Mouse (Mus musculus) kidney, adult 11 months (tissue): ENCODE results near the gene Adprm.
A peak's percentile ranks its signal among the peaks of the same experiment; 100 is the strongest.
"Not testable (repeated sequence)": the region's sequence is repeated elsewhere in the genome, so short reads cannot be mapped to it uniquely, and the experiment has no call there.

Source experiments
- DNase-seq: peaks from one replicate; pipeline ENCODE4 v3.0.0; 2022

Adprm gene

DNA sequence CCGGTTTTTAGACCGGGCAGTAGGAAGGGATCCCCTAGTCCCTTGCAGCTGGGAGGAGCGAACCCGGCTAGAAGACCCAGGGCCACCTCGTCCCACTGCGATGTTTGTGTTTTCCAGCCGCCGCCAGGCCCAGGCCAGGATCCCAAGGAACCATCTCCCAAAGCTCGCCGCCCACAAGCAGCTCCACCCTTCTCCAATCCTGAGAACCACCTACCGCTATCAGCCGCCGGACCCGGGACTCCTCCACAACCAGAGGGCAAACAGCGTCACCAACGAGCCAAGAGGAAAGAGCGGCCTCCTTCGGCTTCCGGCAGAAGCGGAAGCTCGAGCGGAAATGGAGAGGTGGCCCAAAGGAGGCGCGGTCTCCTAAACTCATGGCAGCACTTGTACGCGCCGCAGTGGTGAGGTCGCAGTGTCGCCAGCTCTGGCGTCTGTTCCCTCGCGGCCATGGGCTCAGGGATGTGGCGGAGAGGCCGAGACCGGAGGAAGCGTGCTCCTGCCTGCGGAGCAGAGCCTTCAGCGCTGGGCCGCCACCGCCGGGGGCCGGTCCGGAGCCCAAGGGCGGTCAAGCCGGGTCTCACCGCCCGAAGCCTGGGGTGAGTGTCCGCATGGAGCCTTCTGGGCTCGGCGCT lies at the start of gene Adprm, which contains the start of gene Sco1:
Adprm (minus strand) TSS at position 274 of the 632 bp plus-strand sequence.
Sco1 (plus strand) TSS at position 350 of the 632 bp plus-strand sequence.
- DNase-seq: peak; percentile 92

DNA sequence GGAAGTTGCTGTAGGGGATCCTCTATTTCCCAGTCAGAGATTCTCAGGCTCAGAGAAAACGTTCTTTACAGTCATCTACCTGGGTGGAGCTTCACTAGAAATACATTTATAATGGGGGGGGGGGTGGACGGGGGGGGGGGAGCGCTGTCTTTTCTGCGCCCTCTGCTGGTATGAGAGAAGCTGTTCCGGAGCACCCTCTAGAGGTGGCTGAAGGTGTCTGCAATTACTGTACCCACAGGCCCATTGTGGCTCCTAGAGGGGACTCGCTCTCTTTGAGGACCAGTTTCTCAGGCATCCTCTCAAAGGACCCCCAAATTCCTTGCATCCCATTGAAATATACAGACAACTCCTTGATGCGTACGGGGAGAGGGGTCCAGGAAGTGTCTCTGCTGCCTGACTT lies 49.3 kb upstream of the Adprm start:
- no peak for DNase-seq

DNA sequence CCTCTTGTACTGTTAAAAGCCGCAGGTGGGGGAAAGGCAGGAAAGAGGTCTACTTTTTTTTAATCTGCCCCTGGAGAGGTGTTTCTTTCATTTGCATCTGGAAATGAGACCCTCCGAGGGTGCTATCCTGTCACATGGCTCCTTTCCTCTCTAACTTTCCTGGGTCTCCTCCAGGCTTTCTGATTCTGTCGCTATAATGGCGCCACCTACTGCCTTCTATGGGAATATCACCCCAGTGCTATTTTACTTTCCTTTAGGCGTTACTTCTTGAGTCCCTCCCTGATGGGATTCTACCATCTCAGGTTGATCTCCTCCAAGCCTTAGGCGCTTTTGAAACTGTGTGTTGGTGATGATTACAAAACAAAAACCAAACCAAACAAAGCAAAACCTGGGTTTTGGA lies 47.8 kb upstream of the Adprm start:
- no peak for DNase-seq

DNA sequence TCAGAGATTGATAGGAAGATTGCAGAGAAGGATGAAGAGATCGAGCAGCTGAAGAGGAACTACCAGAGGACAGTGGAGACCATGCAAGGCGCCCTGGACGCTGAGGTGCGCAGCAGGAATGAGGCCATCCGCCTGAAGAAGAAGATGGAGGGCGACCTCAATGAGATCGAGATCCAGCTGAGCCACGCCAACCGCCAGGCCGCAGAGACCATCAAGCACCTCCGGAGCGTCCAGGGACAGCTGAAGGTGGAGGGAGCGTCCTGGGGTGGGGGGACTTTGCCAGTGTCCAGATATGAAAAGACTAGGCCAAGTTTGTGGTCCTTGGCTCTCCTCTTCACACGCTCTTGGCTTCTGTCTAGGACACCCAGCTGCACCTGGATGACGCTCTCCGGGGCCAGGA lies 46.8 kb upstream of the Adprm start:
- no peak for DNase-seq

DNA sequence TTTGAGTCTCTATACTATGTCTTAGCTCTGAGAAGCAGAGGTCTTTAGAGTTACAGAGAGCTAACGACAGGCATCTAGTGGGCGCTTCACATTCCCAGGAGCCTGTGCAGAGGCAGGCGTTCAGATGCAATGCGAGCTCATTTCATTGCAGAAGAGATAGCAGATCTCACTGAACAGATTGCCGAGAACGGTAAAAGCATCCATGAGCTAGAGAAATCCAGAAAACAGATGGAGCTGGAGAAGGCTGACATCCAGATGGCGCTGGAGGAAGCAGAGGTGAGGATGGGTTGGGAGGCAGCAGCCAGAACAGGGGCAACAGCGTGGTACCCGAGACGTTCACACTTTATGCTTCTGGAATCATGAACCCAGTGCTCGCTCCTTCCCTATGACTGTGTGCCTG lies 46.0 kb upstream of the Adprm start:
- DNase-seq: no peak

DNA sequence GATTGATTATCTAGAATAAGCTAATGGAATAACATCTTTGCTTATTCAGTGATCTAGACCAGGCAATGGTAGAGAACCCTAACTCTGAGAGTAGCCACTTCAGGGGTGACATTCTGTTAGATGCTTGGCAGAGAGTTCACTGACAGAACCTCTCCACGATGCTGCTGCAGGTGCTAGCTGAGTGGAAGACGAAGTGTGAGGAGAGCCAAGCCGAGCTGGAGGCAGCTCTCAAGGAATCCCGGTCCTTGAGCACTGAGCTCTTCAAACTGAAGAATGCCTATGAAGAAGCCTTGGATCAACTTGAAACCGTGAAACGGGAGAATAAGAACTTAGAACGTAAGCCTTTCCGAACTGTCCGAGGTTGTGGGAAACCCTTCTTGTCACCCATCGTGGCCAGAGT lies 45.3 kb upstream of the Adprm start:
- no peak for DNase-seq

DNA sequence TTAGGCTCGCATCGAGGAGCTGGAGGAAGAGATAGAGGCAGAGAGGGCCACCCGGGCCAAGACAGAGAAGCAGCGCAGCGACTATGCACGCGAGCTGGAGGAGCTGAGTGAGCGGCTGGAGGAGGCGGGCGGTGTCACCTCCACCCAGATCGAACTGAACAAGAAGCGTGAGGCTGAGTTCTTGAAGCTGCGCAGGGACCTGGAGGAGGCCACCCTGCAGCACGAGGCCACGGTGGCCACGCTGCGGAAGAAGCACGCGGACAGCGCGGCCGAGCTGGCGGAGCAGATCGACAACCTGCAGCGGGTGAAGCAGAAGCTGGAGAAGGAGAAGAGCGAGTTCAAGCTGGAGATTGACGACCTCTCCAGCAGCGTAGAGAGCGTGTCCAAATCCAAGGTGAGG lies 42.1 kb upstream of the Adprm start:
- DNase-seq: no peak

DNA sequence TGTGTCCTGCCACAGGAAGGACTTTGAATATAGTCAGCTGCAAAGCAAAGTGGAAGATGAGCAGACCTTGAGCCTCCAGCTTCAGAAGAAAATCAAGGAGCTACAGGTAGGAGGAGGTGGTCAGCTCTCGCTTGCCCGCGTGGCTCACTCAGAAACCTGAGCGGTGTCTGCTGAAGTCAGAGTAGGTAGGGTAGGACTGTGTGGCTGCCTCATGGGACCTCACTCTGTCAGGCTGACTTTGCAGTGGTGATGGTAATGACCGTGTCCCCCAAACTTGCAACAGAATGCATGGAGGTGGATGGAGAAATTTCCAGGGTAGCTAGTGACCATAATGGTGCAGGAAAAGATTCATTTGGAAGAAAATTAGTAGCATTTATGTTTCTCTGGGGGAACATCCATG lies 41.3 kb upstream of the Adprm start:
- DNase-seq: no peak

DNA sequence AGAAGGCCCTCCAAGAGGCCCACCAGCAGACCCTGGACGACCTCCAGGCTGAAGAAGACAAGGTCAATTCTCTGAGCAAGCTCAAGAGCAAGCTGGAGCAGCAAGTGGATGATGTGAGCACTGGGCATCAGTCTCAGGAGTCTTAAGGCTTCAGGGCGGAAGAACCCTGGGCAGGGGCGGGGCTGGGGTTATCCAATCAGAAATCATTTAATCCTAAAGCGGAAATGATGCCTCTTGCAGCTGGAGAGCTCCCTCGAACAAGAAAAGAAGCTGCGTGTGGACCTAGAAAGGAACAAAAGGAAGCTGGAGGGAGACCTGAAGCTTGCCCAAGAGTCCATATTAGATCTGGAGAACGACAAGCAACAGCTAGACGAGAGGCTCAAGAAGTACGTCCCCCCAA lies 40.8 kb upstream of the Adprm start:
- no peak for DNase-seq

DNA sequence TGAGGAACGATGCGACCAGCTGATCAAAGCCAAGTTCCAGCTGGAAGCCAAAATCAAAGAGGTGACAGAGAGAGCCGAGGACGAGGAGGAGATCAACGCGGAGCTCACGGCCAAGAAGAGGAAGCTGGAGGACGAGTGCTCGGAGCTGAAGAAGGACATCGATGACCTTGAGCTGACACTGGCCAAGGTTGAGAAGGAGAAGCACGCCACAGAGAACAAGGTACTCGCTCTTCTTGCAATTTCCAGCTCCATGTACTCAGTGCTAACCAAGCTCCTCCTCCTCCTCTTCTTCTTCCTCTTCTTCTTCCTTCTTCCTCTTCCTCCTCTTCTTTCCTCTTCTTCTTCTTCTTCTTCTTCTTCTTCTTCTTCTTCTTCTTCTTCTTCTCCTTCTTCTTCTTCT lies 40.0 kb upstream of the Adprm start:
- DNase-seq: not testable (repeated sequence)

DNA sequence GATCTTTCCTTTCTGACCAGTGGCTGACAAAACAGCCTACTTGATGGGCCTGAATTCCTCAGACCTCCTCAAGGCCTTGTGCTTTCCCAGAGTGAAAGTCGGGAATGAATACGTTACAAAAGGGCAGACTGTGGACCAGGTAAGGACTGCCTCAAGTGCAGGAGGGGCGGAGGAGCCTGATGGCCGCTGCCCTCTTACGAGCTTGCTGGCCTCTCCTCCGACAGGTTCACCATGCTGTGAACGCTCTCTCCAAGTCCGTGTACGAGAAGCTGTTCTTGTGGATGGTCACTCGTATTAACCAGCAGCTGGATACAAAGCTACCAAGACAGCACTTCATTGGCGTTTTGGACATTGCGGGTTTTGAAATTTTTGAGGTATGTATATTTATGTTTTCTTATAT lies 34.8 kb upstream of the Adprm start:
- DNase-seq: no peak

DNA sequence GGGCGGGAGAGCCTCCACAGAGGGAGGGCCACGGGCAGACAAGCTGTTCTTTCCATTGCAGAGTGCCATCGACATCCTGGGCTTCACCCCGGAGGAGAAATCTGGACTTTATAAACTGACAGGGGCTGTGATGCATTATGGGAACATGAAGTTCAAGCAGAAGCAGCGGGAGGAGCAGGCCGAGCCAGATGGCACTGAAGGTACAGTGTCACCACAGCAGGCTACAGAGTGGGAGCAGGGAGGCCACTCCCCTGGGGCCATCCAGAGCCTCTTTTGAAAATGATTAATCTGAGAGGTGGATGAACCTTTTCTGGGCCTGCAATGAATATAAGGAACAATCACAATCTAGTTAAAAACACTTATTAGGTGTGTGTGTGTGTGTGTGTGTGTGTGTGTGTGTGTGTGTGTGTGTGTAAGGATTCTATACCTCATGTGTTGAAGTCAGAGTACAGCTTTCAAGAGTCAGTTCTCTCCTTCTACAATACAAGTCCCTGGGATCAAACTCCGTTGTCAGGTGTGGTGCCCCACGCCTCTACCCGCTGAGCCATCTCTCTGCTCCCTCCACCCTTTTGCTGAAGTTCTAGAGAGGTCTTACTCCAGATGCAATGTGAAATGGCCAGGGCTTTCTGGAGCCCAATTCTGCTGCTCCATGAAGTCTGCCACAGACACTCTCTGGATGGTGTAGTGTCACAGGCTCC lies 34.2 kb upstream of the Adprm start:
- no peak for DNase-seq

DNA sequence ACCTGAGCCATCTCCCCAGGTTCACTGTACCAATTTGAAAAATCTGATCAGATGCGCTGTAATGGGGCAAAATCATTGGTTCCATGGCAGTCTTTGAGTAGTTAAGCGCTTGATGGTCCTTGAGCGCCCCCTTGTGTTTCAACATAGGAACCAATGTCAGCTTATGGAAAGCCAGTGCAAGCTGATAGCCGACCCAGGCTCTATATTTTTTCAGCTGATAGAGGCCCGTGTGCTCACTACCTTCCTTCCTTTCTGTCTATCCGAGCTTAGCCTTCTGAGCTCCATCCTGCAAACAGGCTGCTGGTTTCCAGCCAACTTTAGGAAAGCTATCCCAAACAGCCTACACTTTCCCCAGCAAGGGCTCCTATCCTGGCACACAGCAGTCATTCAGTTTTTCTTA lies 33.1 kb upstream of the Adprm start:
- DNase-seq: peak; percentile 48

DNA sequence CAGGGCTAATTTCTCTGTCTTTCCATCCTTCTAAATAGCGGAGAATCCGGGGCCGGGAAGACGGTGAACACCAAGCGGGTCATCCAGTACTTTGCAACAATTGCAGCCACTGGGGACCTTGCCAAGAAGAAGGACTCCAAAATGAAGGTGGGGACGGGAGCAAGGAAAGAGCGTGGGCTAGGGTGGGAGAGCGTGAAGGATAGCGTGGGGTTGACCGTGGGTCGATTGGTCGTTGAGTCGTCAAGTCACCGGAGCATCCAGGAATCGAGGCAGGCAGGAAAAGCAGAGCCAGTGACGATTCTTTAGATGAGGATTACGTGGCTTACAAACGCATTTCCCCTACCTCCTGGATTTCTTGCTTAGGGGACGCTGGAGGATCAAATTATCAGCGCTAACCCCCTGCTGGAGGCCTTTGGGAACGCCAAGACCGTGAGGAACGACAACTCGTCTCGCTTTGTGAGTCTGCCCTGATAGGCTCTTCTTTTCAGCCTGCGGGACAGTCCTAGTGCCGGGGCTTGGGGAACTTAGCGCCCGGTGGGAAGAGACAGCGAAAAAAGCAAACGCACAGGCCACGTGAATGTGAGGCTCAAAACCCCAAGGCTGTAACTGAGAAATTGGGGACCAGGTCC lies 31.4 kb upstream of the Adprm start:
- no peak for DNase-seq

DNA sequence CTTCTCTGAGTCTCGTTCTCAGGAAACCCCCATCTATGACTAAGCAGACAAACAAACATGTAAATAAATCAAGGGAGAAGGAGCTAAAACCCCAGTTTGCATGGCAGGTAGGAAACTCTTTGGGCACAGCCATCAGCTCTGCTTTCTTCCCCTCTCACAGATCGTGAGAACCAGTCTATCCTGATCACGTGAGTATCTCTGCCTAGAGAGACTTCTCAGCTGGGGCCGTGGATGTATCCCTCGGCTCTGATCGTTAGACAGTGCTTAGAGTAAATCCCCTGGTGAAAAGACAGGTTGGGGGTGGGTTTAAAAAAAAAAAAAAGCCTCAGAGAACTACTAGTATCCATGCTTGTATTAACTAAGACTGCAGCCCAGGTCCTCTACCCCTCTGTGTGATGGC lies 30.8 kb upstream of the Adprm start:
- no peak for DNase-seq

DNA sequence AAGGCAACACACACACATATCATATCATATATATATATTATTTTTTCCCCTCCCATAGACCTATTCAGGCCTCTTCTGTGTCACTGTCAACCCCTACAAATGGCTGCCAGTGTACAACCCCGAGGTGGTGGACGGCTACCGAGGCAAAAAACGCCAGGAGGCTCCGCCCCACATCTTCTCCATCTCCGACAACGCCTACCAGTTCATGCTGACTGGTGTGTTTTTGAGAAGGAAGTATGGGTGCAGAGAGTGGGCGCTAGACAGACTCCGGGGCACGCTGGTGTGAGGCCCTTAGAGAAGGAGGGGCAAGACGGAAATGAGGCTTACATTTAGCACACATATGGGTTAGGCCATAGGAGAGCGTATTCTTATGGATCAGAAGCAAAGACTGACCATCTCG lies 30.4 kb upstream of the Adprm start:
- no peak for DNase-seq

DNA sequence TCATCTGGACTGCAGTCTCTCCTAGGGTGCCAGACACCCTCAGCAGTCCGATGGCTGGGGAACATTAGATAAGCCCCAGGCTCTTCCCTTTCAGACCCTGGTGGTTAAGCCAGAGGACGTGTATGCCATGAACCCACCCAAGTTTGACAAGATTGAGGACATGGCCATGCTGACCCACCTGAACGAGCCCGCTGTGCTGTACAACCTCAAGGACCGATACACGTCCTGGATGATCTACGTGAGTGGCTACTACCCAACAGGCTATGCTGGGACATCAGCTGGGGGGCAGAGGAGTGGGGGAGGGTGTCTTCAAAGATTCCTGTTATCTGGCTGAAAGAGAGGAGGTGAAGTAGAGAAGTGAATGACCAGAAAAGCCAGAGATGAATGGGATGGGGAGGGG lies 29.8 kb upstream of the Adprm start:
- no peak for DNase-seq

DNA sequence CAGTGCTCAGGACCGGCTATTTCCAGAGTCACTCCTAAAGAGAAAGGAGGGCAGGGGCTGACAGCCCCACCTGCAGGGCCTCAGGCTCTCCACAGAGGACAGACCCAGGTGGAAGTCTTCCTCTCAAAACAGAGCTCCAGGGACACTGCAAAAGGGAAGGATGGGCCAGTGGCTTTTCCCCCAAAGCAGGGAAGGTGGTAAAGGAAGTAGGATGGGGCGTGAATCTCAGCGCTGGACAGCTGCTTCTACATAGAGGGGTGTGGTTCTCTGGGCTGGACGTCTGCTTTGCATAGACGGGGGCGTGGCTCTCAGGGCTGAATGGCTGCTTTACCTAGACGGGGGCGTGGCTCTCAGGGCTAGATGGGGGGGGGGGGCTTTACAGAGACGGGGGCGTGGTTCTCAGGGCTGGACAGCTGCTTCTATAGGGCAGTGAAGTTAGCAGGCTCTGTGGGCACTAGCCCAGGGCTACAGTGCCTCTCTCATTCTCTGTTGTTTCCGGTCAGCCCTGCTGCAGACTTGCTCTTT lies 28.8 kb upstream of the Adprm start:
- DNase-seq: peak; percentile 46

DNA sequence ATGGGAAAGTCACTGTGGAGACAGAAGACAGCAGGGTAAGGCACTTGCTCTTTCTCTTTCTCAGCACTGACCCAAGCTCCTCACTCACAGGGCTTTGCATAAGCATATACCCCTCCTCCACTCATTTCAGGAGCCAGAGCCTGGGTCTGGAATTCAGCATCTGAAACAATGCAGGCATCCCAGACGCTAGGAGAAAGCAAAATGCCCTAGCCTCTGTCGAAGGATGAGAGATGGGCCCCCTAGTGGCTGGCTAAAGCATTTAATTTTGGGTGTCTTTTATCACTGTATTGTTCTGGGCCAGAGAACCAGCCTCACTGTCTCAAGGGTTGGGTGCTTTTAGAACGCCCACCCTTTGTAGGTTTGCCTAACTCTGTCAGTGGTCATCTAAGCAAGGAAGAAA lies 27.8 kb upstream of the Adprm start:
- DNase-seq: no peak

DNA sequence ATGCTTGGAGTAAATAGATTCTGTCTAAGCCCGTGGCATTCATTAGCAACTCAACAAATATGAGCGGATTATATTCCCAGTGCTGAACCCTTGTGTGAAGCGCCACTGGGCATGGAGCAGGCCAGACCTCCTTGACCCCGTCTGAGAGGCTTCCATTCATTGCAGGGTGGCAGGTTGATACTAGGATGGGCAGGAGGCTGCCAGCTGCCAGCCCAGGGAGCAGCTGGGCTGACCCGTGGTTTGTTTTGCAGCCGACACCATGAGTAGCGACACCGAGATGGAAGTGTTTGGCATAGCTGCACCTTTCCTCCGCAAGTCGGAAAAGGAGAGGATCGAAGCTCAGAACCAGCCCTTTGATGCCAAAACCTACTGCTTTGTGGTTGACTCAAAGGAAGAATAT lies 27.3 kb upstream of the Adprm start:
- DNase-seq: no peak

DNA sequence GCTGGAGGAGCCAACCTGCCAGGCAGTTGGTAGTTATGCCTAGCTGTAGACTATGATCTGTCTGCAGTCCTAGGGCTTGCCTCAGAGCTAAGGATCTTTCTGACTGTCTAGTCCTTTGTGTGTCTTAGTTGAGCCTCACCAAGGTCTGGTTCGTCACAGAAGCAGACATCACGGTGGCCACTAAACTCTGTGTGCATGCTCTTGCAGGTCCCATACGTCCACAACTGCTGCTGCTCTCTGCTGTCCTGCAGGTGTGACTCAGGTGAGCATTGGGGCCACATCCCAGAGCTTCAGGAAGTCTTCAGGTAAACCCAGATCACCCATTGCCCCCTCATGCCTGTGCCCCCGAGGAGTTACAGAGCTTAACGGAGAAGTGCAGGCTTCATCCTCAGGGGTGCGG lies 26.5 kb upstream of the Adprm start:
- no peak for DNase-seq

DNA sequence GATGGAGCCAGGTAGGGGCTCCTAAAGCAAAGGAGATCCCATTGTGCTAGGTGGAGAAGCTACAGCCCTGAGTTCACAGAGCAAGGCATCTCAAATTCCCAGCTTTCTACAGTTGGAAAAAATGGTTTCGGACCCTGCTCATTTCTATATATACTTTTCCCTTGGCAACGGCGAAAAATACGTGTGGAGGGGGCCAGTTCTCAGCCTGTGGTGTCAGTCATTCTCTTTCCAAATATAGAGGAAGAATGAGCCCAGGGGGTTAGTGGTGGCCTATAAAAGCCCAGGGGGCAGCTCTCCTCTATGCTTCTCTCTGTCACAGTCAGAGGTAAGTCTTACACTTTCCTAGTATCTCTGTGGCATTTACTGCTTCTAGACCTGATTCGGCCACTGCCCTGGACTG lies 25.6 kb upstream of the Adprm start, which contains the start of gene Myh3:
Myh3 (plus strand) TSS at position 301 of the 400 bp plus-strand sequence.
- DNase-seq: no peak

DNA sequence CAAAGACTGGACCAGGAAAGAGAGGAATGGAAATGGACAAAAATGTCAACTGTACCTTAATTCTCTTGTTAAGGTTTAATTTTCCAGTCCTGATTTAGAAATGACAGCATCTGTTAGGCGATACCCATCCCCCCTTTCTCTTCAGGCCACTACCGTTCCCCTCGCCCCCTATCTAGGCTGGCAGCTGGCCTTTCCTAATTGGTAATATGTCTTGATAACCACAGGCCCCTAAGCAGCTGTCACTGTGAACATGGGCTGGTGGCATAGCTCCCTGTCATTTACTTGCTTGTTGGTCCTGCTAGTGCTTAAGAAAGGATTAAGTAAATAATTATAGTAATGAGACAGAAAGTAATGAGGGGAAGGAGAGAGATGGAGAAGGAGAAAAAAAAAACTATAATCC lies 25.0 kb upstream of the Adprm start:
- DNase-seq: no peak

DNA sequence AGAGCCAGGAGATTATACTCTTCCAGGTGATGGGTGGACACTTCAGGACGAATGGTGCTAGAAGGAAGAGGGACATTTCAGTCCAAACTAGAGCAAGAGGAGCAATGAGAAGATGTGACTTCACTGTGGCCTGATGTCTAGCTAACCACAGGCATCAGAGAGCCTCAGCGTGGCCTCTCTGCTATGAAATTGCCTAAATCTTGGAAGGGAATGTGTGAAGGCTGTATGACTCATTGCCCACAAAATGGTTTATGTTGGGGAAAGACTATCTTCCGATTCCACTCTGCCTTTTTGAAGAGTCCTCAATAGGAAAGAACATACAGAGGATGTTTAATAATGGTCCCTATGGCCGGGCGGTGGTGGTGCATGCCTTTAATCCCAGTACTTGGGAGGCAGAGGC lies 24.4 kb upstream of the Adprm start:
- DNase-seq: no peak
